Mouse (Mus musculus): ENCODE measurements at regions not wholly inside any gene's neighbourhood (a gene's known extent, or its start where the extent isn't known, plus 50 kb on each side); places are given as distances from the start of the nearest gene placed in this dataset.

- DNase-seq (ENCODE audit: extremely low read depth, low read depth), result no peak
These were observed 582.1 kb downstream of the Rps29 start for GRCm38 (mm10) chr12:68576855-68577254.

- DNase-seq (ENCODE audit: extremely low read depth, low read depth), result no peak
These were observed 603.9 kb downstream of the Rps29 start for GRCm38 (mm10) chr12:68554943-68555627.

GRCm38 (mm10) chr12:68554292-68554691, 604.7 kb downstream of the Rps29 start:
- DNase-seq (ENCODE audit: extremely low read depth, low read depth), result no peak

GRCm38 (mm10) chr12:68541811-68542210, 617.2 kb downstream of the Rps29 start:
- no peak for DNase-seq (ENCODE audit: extremely low read depth, low read depth)

GRCm38 (mm10) chr12:68500794-68501193, 658.2 kb downstream of the Rps29 start:
- peak; percentile 5 for DNase-seq (ENCODE audit: extremely low read depth, low read depth)

GRCm38 (mm10) chr12:68463032-68463431, 696.0 kb downstream of the Rps29 start:
- DNase-seq (ENCODE audit: extremely low read depth, low read depth), result no peak

GRCm38 (mm10) chr12:68458196-68458595, 700.8 kb downstream of the Rps29 start:
- DNase-seq (ENCODE audit: extremely low read depth, low read depth), result no peak

GRCm38 (mm10) chr12:68426601-68427000, 732.4 kb downstream of the Rps29 start:
- DNase-seq (ENCODE audit: extremely low read depth, low read depth), result no peak

GRCm38 (mm10) chr12:68425006-68425405, 734.0 kb downstream of the Rps29 start:
- no peak for DNase-seq (ENCODE audit: extremely low read depth, low read depth)
